Comparison of ENCODE assay signal across 7 mouse cellular contexts in the genomic region with DNA sequence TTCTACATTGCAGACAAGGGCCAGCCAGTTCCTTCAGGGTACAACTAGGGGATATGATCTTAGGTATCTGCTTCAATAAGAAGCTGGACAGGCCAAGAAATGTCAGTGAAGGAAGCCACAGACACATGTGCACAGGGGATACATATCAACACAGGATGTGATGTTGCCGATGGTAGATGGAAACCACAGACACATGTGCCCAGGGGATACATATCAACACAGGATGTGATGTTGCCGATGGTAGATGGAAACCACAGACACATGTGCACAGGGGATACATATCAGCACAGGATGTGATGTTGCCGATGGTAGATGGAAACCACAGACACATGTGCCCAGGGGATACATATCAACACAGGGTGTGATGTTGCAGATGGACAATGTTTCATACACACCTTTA.
DNase-seq lines count a peak whose midpoint lies in the region; ATAC-seq and TF ChIP-seq lines count a peak whose summit lies in the region.
"Not testable (repeated sequence)": the region's sequence is repeated elsewhere in the genome, so short reads cannot be mapped to it uniquely, and the experiment has no call there.

No protein-coding gene starts in this region.

- not testable (repeated sequence) for H3K36me3 ChIP-seq in MEL (ENCODE audit: control insufficient read depth in 1 of 2, insufficient read depth in 2 of 2, low read length in 2 of 2)
- peaks cover 58% of the 10 kb centered on the region for H3K36me3 ChIP-seq in heart, embryonic 16.5 days (ENCODE audit: control insufficient read depth, insufficient read depth)
- peaks cover 35% of the 10 kb centered on the region for H3K36me3 ChIP-seq in liver, postnatal 0 days (replicated peaks; ENCODE audit: insufficient read depth, low read length)

- TF ChIP-seq POLR2A in MEL (IDR thresholded peaks at IDR 0.05; ENCODE audit: control insufficient read depth in 1 of 2, insufficient read depth in 1 of 2, low read depth in 1 of 2, low read length in 2 of 2, poor library complexity in 1 of 2): not testable (repeated sequence)

- 61% methylated on average over 3 of the region's 3 CpGs for WGBS in heart, embryonic 16.5 days
- WGBS in liver, postnatal 0 days (ENCODE audit: insufficient replicate concordance): 35% methylated on average over 3 of the region's 3 CpGs

- H3K4me2 ChIP-seq in heart, embryonic 16.5 days (ENCODE audit: low read depth, low read length); liver, postnatal 0 days (ENCODE audit: low read depth, low read length): not testable (repeated sequence)

- peak; percentile 85 for DNase-seq in CD4-positive helper T cell, adult 2 months (ENCODE audit: low read depth, low spot score)
- not testable (repeated sequence) for DNase-seq in MEL (ENCODE audit: low read depth, low spot score); liver, postnatal 0 days
- peak; percentile 87 for DNase-seq in naive thymus-derived CD4-positive, alpha-beta T cell, adult 2 months (ENCODE audit: low read depth)
- peak; percentile 32 to 46 for DNase-seq in spleen, postnatal 36 days (ENCODE audit: low spot score in 2 of 2)
- peak; percentile 53 for DNase-seq in thymus, postnatal 25 days

- not testable (repeated sequence) for TF ChIP-seq EP300 in MEL (IDR thresholded peaks at IDR 0.05; ENCODE audit: low read depth in 1 of 2, low read length in 2 of 2); liver, postnatal 0 days (IDR thresholded peaks at IDR 0.05; ENCODE audit: low read depth)

- H3K4me1 ChIP-seq in MEL (ENCODE audit: control insufficient read depth in 1 of 2, insufficient read depth in 2 of 2, low read length in 2 of 2); heart, embryonic 16.5 days (ENCODE audit: control insufficient read depth, insufficient read depth, low read length); liver, postnatal 0 days (ENCODE audit: insufficient read depth): not testable (repeated sequence)

- not testable (repeated sequence) for TF ChIP-seq CTCF in MEL (IDR thresholded peaks at IDR 0.05 in 2 of 3, conservative IDR thresholded peaks at IDR 0.05 in 1 of 3; ENCODE audit: control insufficient read depth in 1 of 3, insufficient read depth in 1 of 3, low read depth in 2 of 3, low read length in 3 of 3, poor library complexity in 1 of 3, severe bottlenecking in 1 of 3); liver, postnatal 0 days (IDR thresholded peaks at IDR 0.05; ENCODE audit: low read depth)

- not testable (repeated sequence) for H3K27me3 ChIP-seq in MEL (ENCODE audit: control insufficient read depth in 1 of 2, insufficient read depth in 2 of 2, low read length in 2 of 2); heart, embryonic 16.5 days (ENCODE audit: control insufficient read depth, insufficient read depth, low read length); liver, postnatal 0 days (ENCODE audit: insufficient read depth, low read length)

- TF ChIP-seq RAD21 in MEL (IDR thresholded peaks at IDR 0.05; ENCODE audit: low read depth, low read length): not testable (repeated sequence)

- not testable (repeated sequence) for H3K79me2 ChIP-seq in MEL (ENCODE audit: control insufficient read depth, insufficient read depth, low read length, poor library complexity)

- H3K9ac ChIP-seq in MEL (ENCODE audit: control insufficient read depth, low read depth, low read length, poor library complexity, severe bottlenecking); heart, embryonic 16.5 days (ENCODE audit: low read length); liver, postnatal 0 days (replicated peaks): not testable (repeated sequence)

- not testable (repeated sequence) for H3K27ac ChIP-seq in MEL (ENCODE audit: control insufficient read depth, low read depth, low read length); heart, embryonic 16.5 days (ENCODE audit: low read length); liver, postnatal 0 days (ENCODE audit: low read depth)

- 0 out of 2 replicates have a peak, but pooled peaks have one; percentile 47 for ATAC-seq in heart, embryonic 16.5 days (replicated peaks; ENCODE audit: extremely low read depth, insufficient read depth, low FRiP score)
- ATAC-seq in liver, postnatal 0 days: peak; percentile 44; the same call in 1 of the 2 replicates

- H3K9me3 ChIP-seq in MEL (replicated peaks; ENCODE audit: insufficient read depth, low read length); heart, embryonic 16.5 days (replicated peaks; ENCODE audit: control insufficient read depth, low read length); liver, postnatal 0 days (ENCODE audit: low read length): not testable (repeated sequence)

- not testable (repeated sequence) for H3K4me3 ChIP-seq in MEL (ENCODE audit: control insufficient read depth in 1 of 2, insufficient read depth in 1 of 2, low read depth in 2 of 2, low read length in 2 of 2); heart, embryonic 16.5 days (ENCODE audit: low read length); liver, postnatal 0 days (ENCODE audit: low read depth, low read length)

TF ChIP-seq in MEL, 35 proteins besides CTCF, POLR2A, EP300 and RAD21:
- 0 out of 2 replicates have a peak, but pooled peaks have one; percentile 26 for TF ChIP-seq MAX (IDR thresholded peaks at IDR 0.05; ENCODE audit: low read length)
